Mouse (Mus musculus): ENCODE results near the gene Ubtd2.

DNA sequence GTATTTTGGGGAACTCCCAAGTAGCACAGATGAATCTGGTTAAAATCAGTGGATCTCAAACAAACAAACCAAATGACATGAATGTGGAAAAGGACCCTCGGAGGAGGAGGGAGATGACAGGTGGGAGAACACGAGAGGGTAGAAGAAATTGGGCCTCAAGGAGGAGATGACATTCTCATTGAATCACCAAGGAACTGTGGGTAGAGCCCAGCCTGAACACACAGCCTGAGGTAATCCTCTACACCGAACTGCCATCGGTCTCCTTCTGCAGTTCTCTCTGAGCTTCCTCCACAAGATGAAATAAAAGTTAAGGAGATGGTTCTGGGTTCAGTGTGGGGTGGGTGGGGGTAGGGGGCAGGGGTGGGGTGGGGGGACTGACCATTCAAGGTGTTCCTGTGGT lies 71.8 kb downstream of the Ubtd2 start:
- TF ChIP-seq CTCF (conservative IDR thresholded peaks at IDR 0.05; ENCODE audit: low read length), result no peak
- TF ChIP-seq POU5F1 (IDR thresholded peaks at IDR 0.05; ENCODE audit: borderline replicate concordance, low read length), result no peak
